Mouse (Mus musculus): ENCODE measurements around the gene Serpinh1. TPM values are rescaled to one million over a fixed set of nuclear protein-coding genes. Genes with fewer than 3 reads are reported as not detected.
A peak's percentile ranks its signal among the peaks of the same experiment; 100 is the strongest.

Serpinh1 gene
- total and polyA plus RNA-seq, 2 experiments from 2014 or later, result 161 to 214 TPM

DNA sequence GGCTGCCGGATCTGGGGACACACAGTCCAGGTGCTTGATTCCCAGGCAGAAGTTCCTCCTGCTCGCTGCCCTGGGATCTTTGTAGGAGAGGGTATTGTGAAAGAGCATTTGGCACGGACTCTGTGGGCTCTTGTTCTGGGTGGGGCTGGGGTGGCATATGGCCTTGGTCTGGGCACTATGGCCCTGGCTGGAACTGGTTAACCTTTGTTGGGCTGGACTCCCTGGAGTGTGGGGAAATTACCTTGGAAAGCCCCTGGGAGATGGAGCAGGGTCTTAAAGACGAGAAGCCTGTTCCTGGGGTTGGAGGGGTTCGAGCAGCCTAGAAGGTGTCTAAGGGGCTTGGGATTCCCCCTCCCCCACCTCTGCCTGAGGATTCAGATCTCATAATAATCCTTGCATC lies 30.2 kb upstream of the Serpinh1 start:
- no peaks in the 10 kb centered on the region for H3K27me3 ChIP-seq (ENCODE audit: insufficient read depth, low read length)
- no peak overlapping the region for H3K27ac ChIP-seq
- peaks cover 29% of the 10 kb centered on the region for H3K4me1 ChIP-seq (ENCODE audit: insufficient read depth, low read length)
- no peaks in the 10 kb centered on the region for H3K9me3 ChIP-seq (ENCODE audit: low read length)
- WGBS, result 34% methylated on average over 5 of the region's 5 CpGs
- no peak for ATAC-seq
- H3K4me2 ChIP-seq (ENCODE audit: low read depth, low read length), result peak overlapping the region; percentile 94
- H3K9ac ChIP-seq (replicated peaks; ENCODE audit: low read length), result peak overlapping the region; percentile 64; the same call in 1 of the 2 replicates
- no peak for TF ChIP-seq CTCF (IDR thresholded peaks at IDR 0.05; ENCODE audit: low read depth)
- peak; percentile 22 for DNase-seq (ENCODE audit: low spot score)
- peak overlapping the region; percentile 75 for H3K4me3 ChIP-seq (ENCODE audit: low read length)
- H3K36me3 ChIP-seq (ENCODE audit: insufficient read depth, low read length), result no peaks in the 10 kb centered on the region; the same call in 1 of the 2 replicates

DNA sequence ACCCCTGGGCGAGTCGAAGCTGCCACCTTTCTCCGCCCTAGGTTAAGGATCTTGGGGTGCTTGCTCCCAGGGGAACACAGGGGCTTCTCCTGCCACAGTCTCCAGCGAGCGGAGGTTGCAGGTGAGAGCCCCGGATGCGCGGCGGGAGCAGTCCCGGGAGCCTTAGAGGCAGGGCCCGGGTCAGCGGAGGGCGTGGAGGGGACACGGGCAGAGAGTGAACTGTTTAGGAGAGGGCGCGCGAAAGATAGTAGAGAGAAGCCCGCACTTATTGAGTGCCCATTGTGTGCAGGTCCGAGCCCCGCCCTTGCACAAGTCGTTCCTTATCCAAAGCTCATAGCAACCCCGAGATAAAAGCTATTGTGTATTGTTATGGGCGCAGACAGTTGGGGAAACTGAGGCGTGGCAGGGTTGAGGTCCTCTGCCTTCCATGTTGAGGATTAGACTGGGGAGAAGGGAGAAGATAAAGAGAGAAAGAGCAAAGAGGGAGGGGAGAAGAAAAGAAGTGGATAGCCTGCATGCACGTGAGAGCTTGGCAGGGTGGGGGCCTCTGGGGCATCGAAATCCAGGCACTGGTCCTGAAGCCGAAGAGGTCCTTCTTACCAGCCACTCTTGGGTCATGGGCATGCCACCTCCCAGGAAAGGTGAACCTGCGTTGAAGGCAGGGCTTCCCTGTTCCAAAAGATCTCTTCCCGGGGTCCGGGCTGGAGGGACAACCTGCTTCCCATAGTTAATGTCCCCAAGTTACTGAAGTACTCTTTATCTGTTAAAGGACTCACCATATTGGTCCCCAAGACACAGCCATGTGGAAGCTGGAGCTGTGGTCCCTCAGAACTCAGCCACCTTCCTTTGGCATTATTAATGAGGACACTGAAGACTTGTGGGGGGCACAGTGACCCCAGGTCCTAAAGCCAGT lies 29.3 kb upstream of the Serpinh1 start:
- TF ChIP-seq CTCF (IDR thresholded peaks at IDR 0.05; ENCODE audit: low read depth), result no peak
- Histone ChIP-seq H3K9ac (replicated peaks; ENCODE audit: low read length) (peak overlapping the region; percentile 64), H3K4me3 (ENCODE audit: low read length) (peak overlapping the region; percentile 75), H3K9me3 (ENCODE audit: low read length) (no peaks in the 10 kb centered on the region), H3K27me3 (ENCODE audit: insufficient read depth, low read length) (no peaks in the 10 kb centered on the region), H3K4me2 (ENCODE audit: low read depth, low read length) (peak overlapping the region; percentile 94), H3K36me3 (ENCODE audit: insufficient read depth, low read length) (no peaks in the 10 kb centered on the region; the same call in 1 of the 2 replicates), H3K27ac (peak overlapping the region; percentile 27; the same call in 1 of the 2 replicates), H3K4me1 (ENCODE audit: insufficient read depth, low read length) (peaks cover 29% of the 10 kb centered on the region)
- 8% methylated on average over 30 of the region's 30 CpGs for whole genome bisulfite sequencing
- ATAC-seq, result no peak
- no peak for DNase-seq (ENCODE audit: low spot score)

- H3K4me2 ChIP-seq (ENCODE audit: low read depth, low read length), result peak within 1 kb of the TSS; percentile 94
- peak within 1 kb of the TSS; percentile 75 for H3K4me3 ChIP-seq (ENCODE audit: low read length)
- H3K9ac ChIP-seq (replicated peaks; ENCODE audit: low read length), result peak within 1 kb of the TSS; percentile 64
- peak; percentile 99 for DNase-seq (ENCODE audit: low spot score)
- peaks cover 29% of the 10 kb centered on the region for H3K4me1 ChIP-seq (ENCODE audit: insufficient read depth, low read length)
- WGBS, result 1% methylated on average over 73 of the region's 73 CpGs
- H3K27me3 ChIP-seq (ENCODE audit: insufficient read depth, low read length), result no peaks in the 10 kb centered on the region
- no peaks in the 10 kb centered on the region for H3K9me3 ChIP-seq (ENCODE audit: low read length)
- TF ChIP-seq CTCF (IDR thresholded peaks at IDR 0.05; ENCODE audit: low read depth), result no peak
- peak; percentile 97 for ATAC-seq
- H3K27ac ChIP-seq, result peak within 1 kb of the TSS; percentile 90
- H3K36me3 ChIP-seq (ENCODE audit: insufficient read depth, low read length), result no peaks in the 10 kb centered on the region
Measured at GRCm38 (mm10) chr7:99381214-99382087, 28.4 kb upstream of the Serpinh1 start, which contains the start of gene Gdpd5. TSS of gene Gdpd5 (plus strand) at chr7:99381414.

DNA sequence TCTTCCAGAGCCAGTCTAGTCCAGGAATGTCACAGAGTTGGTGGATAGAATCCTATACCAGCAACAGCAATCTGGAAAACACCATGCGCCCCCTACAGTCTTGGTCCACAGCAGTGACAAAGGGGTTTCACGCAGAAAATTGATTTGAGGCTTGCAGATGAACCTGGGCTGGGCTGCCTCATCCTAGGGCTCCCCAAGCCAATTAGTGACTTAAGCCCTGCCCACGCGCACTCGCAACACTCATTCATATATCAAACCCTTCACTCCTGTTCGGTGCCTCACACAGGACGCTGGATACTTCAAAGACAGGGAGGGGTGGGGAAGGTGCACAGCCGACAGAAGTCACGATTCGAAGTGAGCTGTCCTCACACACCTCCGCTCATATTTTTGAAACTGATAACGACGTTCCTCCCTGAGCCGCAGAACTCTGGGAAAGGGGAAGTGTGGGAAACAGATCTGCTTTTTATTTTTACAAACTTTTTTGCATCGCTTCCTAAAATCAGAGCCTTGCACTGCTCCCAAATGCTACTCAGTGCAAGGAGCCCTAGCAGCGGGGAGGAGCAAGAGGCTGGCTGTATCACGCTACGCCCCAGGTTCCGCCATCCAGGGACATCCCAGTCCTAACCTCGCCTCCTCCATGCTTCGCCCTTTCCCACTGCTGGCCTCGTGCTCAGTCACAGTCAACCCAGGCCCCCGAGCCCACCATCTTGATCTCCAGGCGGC lies 27.6 kb upstream of the Serpinh1 start:
- under 1% methylated on average over 24 of the region's 24 CpGs for WGBS

DNA sequence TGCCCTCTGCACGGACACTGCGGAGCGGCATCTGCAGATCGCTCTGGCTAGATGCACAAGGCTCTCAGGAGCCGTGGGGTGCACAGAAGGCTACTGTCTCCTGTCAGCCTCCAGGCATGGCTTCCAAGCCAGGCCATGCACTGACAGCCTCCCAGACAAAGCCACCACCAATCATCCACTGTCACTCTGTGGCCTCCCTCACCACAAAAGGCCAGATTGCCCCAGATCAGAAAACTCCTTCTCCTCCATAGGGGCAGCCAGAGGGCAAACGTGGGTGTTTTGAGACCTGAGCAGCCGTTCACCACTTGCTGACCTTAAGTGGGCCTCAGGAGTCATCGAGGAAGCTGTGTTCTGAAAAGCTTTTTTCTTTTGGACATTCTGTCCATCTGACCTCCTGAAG lies 25.8 kb upstream of the Serpinh1 start:
- no peak for DNase-seq (ENCODE audit: low spot score)
- Histone ChIP-seq H3K9me3 (ENCODE audit: low read length) (no peaks in the 10 kb centered on the region), H3K4me2 (ENCODE audit: low read depth, low read length) (no peak overlapping the region), H3K4me3 (ENCODE audit: low read length) (no peak overlapping the region), H3K4me1 (ENCODE audit: insufficient read depth, low read length) (peaks cover 5% of the 10 kb centered on the region; the same call in 1 of the 2 replicates), H3K9ac (replicated peaks; ENCODE audit: low read length) (no peak overlapping the region), H3K27ac (no peak overlapping the region), H3K36me3 (ENCODE audit: insufficient read depth, low read length) (no peaks in the 10 kb centered on the region), H3K27me3 (ENCODE audit: insufficient read depth, low read length) (no peaks in the 10 kb centered on the region)
- no peak for ATAC-seq
- no peak for TF ChIP-seq CTCF (IDR thresholded peaks at IDR 0.05; ENCODE audit: low read depth)
- 45% methylated on average over 8 of the region's 8 CpGs for WGBS

More for the DNA sequence above, 27.6 kb upstream of the Serpinh1 start:
- ATAC-seq, result peak; percentile 68
- no peaks in the 10 kb centered on the region for H3K27me3 ChIP-seq (ENCODE audit: insufficient read depth, low read length)
- DNase-seq (ENCODE audit: low spot score), result peak; percentile 86
- peak overlapping the region; percentile 94 for H3K4me2 ChIP-seq (ENCODE audit: low read depth, low read length)
- H3K36me3 ChIP-seq (ENCODE audit: insufficient read depth, low read length), result no peaks in the 10 kb centered on the region
- H3K4me3 ChIP-seq (ENCODE audit: low read length), result peak overlapping the region; percentile 75
- TF ChIP-seq CTCF (IDR thresholded peaks at IDR 0.05; ENCODE audit: low read depth), result peak; percentile 72
- H3K27ac ChIP-seq, result peak overlapping the region; percentile 90
- H3K9ac ChIP-seq (replicated peaks; ENCODE audit: low read length), result peak overlapping the region; percentile 64
- H3K9me3 ChIP-seq (ENCODE audit: low read length), result no peaks in the 10 kb centered on the region
- peaks cover 21% of the 10 kb centered on the region for H3K4me1 ChIP-seq (ENCODE audit: insufficient read depth, low read length)

DNA sequence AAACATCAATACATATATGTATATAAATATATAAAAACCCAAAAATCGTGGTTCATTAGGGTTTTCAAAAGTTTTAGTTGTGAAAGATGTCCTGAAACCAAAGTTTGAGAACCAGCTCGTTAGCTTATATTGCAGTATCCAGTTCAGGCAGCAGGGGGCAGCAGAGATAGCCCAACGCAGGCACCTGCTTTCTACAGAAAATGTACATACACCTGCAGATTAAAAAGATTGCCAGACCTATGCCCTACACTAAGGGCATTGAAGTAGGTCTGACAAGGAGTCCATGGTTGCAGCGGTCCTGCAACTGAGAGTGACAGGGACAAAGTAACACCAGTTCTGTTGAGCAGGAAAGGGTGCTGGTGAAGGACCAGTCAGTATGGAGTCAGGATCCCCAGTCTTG lies 22.4 kb upstream of the Serpinh1 start:
- H3K36me3 ChIP-seq (ENCODE audit: insufficient read depth, low read length), result no peaks in the 10 kb centered on the region
- H3K4me2 ChIP-seq (ENCODE audit: low read depth, low read length), result no peak overlapping the region
- no peak overlapping the region for H3K4me3 ChIP-seq (ENCODE audit: low read length)
- peak; percentile 79 for DNase-seq (ENCODE audit: low spot score)
- no peaks in the 10 kb centered on the region for H3K9me3 ChIP-seq (ENCODE audit: low read length)
- no peak overlapping the region for H3K9ac ChIP-seq (replicated peaks; ENCODE audit: low read length)
- no peaks in the 10 kb centered on the region for H3K27me3 ChIP-seq (ENCODE audit: insufficient read depth, low read length)
- no peaks in the 10 kb centered on the region for H3K4me1 ChIP-seq (ENCODE audit: insufficient read depth, low read length)
- WGBS, result 4% methylated on average over 4 of the region's 4 CpGs
- no peak overlapping the region for H3K27ac ChIP-seq
- no peak for ATAC-seq
- TF ChIP-seq CTCF (IDR thresholded peaks at IDR 0.05; ENCODE audit: low read depth), result peak; percentile 88
